Mouse (Mus musculus) stomach, embryonic 14.5 days (tissue): ENCODE data around the gene Mast4. TPM values are rescaled to one million over a fixed set of nuclear protein-coding genes. Genes with fewer than 3 reads are reported as not detected.

Experiments
- ATAC-seq: fragments of 200-750 bp; cut with Nextera tagmentation; 2 replicates; pipeline ENCODE4 v1.8.0; 2017; ENCODE audit warnings: low read depth, moderate TSS enrichment; ENCODE audit not compliant: insufficient number of reproducible peaks, insufficient read depth, low FRiP score
- H3K27ac ChIP-seq: fragments of 300-500 bp; sonication (generic); 2 replicates; pipeline ENCODE4 v1.5.1; 2014; ENCODE audit warnings: mild to moderate bottlenecking, low read length, moderate library complexity, mixed read lengths
- H3K27me3 ChIP-seq: fragments of 300-500 bp; sonication (generic); 2 replicates; pipeline ENCODE4 v1.6.1; 2014; ENCODE audit warnings: low read length, control low read depth, mixed read lengths; ENCODE audit not compliant: control insufficient read depth, insufficient read depth
- H3K36me3 ChIP-seq: fragments of 300-500 bp; sonication (generic); 2 replicates; pipeline ENCODE4 v1.6.1; 2014; ENCODE audit warnings: mild to moderate bottlenecking, control low read depth, low read length, moderate library complexity, mixed read lengths; ENCODE audit not compliant: control insufficient read depth, insufficient read depth
- H3K4me1 ChIP-seq: fragments of 300-500 bp; sonication (generic); 2 replicates; pipeline ENCODE4 v1.6.1; 2014; ENCODE audit warnings: low read length, control low read depth, mixed read lengths; ENCODE audit not compliant: control insufficient read depth, insufficient read depth
- H3K4me2 ChIP-seq: fragments of 300-500 bp; sonication (generic); replicated peaks from 2 replicates; pipeline ENCODE4 v1.6.1; 2014; ENCODE audit warnings: low read depth, low read length, control low read depth
- H3K4me3 ChIP-seq: fragments of 300-500 bp; sonication (generic); 2 replicates; pipeline ENCODE4 v1.5.1; 2014; ENCODE audit warnings: low read depth, low read length, control low read depth
- H3K9ac ChIP-seq: fragments of 300-500 bp; sonication (generic); replicated peaks from 2 replicates; pipeline ENCODE4 v1.6.1; 2014; ENCODE audit warnings: low read depth, mild to moderate bottlenecking, control low read depth, low read length, moderate library complexity, mixed read lengths
- H3K9me3 ChIP-seq: fragments of 300-500 bp; sonication (generic); 2 replicates; pipeline ENCODE4 v1.6.1; 2016; ENCODE audit warnings: low read depth, low read length, control low read depth; ENCODE audit not compliant: control insufficient read depth
- WGBS: fragments of 180-500 bp; shearing (Covaris S2); extraction: QIAGEN DNeasy Blood & Tissue Kit; methylation state at CpG from one replicate; pipeline ENCODE4 v1.1.7; 2014; 5-methylcytosine and 5-hydroxymethylcytosine counted together
- polyA plus RNA-seq: library from polyadenylated mRNA; unstranded; fragments of >200 nt; fragmentation: Nextera tagmentation; extraction: Ambion mirVana; gene quantifications from 2 replicates; pipeline ENCODE4 v1.2.1, GENCODE M21; 2014

Gene Mast4
- polyA plus RNA-seq, 1 experiment from 2014 or later, result 48.0 TPM

DNA sequence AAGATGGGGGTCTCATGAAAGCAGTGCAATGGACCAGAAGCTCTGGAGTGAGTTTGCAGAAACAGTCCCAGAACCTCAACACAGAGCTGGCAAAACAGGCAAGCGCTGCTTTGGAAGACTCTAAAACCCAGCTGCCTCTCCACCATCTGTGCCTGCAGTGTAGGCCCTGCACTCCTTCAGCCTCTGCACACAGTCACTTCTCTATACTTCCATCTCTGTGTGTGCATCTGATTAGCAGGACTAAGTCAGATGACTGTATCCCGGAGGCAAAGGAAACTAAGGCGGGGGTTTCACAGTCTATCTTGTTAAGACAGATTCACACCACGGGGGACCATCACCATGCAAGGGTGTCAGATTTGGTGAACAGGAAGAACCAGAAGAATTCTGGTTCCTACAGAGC lies 6.7 kb upstream of the Mast4 start:
- Histone ChIP-seq H3K4me2 (no peak overlapping the region), H3K27ac (no peak overlapping the region), H3K4me3 (no peak overlapping the region), H3K27me3 (no peaks in the 10 kb centered on the region), H3K9ac (no peak overlapping the region), H3K9me3 (no peaks in the 10 kb centered on the region), H3K4me1 (no peaks in the 10 kb centered on the region), H3K36me3 (no peaks in the 10 kb centered on the region)
- 88% methylated on average over 4 of the region's 4 CpGs for WGBS
- no peak for ATAC-seq

DNA sequence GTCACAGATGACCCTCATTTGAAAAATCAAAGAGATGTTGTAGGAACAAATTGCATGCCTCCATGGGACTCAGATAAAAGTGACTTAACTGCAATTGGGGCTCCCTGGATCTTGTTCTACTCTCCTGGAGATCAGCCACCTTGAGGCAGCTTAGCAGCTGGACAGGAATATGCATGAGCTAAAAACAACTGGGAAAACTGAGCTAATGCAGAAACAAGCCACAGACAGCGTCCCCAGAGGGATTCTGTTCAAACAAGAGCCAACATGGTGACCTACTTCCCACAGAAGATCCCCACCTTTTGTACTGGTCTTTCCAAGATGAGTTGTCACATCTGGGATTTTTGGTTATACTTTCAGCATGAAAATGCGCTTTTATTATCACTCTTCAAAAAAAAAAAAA lies 4.3 kb upstream of the Mast4 start:
- H3K4me2 ChIP-seq, result no peak overlapping the region
- H3K4me3 ChIP-seq, result no peak overlapping the region
- 64% methylated on average over 2 of the region's 2 CpGs for WGBS
- no peak overlapping the region for H3K9ac ChIP-seq
- H3K27me3 ChIP-seq, result no peaks in the 10 kb centered on the region
- no peak overlapping the region for H3K27ac ChIP-seq
- H3K9me3 ChIP-seq, result no peaks in the 10 kb centered on the region
- ATAC-seq, result no peak
- H3K36me3 ChIP-seq, result no peaks in the 10 kb centered on the region
- peaks cover 8% of the 10 kb centered on the region; the same call in 1 of the 2 replicates for H3K4me1 ChIP-seq

GRCm38 (mm10) chr13:103336237-103336636 lies 1.9 kb upstream of the Mast4 start:
- Histone ChIP-seq H3K36me3 (no peaks in the 10 kb centered on the region), H3K9ac (no peak overlapping the region), H3K27me3 (0 out of 2 replicates have a peak, but pooled peaks cover 4% of the 10 kb centered on the region), H3K27ac (no peak overlapping the region), H3K9me3 (no peaks in the 10 kb centered on the region), H3K4me3 (no peak overlapping the region), H3K4me1 (peaks cover 8% of the 10 kb centered on the region; the same call in 1 of the 2 replicates), H3K4me2 (no peak overlapping the region)
- ATAC-seq, result no peak
- WGBS, result 48% methylated on average over 5 of the region's 5 CpGs

DNA sequence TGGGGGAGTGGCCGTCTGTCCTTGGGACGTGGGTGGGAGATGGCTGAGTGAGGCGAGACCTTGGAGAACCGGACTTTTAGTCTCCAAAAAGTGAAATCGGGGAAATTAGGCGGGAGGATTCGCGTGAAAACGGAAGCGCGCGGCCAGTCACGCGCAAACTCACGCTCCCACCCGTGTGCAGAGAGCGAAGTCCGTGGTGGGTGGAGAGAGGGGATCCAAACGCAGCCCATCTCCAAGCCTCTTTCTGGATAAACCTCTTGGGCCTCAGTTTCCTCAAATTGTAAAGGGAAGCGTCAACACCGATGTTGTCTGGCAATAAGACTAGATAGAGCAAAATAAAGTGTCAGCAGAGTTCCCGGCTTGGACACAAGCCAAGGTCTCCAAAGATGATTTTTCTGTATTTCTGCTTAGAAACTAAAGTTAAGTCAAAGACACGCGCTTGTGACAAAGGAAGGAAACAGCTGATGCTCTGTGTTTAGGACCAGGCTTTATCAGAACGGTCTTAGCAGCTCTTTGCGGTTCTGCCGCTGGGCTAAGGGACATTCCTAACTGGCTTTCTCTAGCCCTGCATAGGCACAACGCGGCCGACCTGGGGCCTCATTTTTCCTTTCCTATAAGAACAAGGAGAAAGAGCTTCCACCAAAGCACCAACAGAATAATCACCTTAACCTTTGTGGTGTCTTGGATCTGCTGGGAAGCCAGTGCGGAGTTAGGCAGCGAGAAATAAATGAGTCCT lies 594 bp upstream of the Mast4 start:
- no peak for ATAC-seq
- Histone ChIP-seq H3K27ac (no peak overlapping the region), H3K9ac (peak overlapping the region; percentile 48; the same call in 1 of the 2 replicates), H3K27me3 (0 out of 2 replicates have a peak, but pooled peaks cover 4% of the 10 kb centered on the region), H3K9me3 (no peaks in the 10 kb centered on the region), H3K4me2 (peak overlapping the region; percentile 88), H3K36me3 (no peaks in the 10 kb centered on the region), H3K4me3 (peak overlapping the region; percentile 76), H3K4me1 (peaks cover 8% of the 10 kb centered on the region; the same call in 1 of the 2 replicates)
- WGBS, result 2% methylated on average over 32 of the region's 32 CpGs

- Histone ChIP-seq H3K27ac (no peak overlapping the region), H3K36me3 (no peaks in the 10 kb centered on the region), H3K4me1 (peaks cover 8% of the 10 kb centered on the region; the same call in 1 of the 2 replicates), H3K9me3 (no peaks in the 10 kb centered on the region), H3K4me2 (peak overlapping the region; percentile 88), H3K9ac (peak overlapping the region; percentile 48), H3K27me3 (0 out of 2 replicates have a peak, but pooled peaks cover 4% of the 10 kb centered on the region), H3K4me3 (peak overlapping the region; percentile 76)
- under 1% methylated on average over 66 of the region's 74 CpGs for WGBS
- peak; percentile 51 for ATAC-seq
These were observed 501 bp downstream of the Mast4 start for GRCm38 (mm10) chr13:103333601-103334391.

- no peaks in the 10 kb centered on the region for H3K9me3 ChIP-seq
- H3K27me3 ChIP-seq, result 0 out of 2 replicates have a peak, but pooled peaks cover 4% of the 10 kb centered on the region
- 3% methylated on average over 17 of the region's 17 CpGs for WGBS
- H3K36me3 ChIP-seq, result no peaks in the 10 kb centered on the region
- no peak for ATAC-seq
- H3K4me1 ChIP-seq, result peaks cover 8% of the 10 kb centered on the region; the same call in 1 of the 2 replicates
- peak overlapping the region; percentile 76 for H3K4me3 ChIP-seq
- H3K9ac ChIP-seq, result no peak overlapping the region
- H3K27ac ChIP-seq, result no peak overlapping the region
- peak overlapping the region; percentile 88 for H3K4me2 ChIP-seq
These were observed 1.1 kb downstream of the Mast4 start for GRCm38 (mm10) chr13:103333153-103333552.

- H3K4me2 ChIP-seq, result peak overlapping the region; percentile 88
- 12% methylated on average over 9 of the region's 9 CpGs for WGBS
- H3K4me3 ChIP-seq, result peak overlapping the region; percentile 76
- peaks cover 9% of the 10 kb centered on the region; the same call in 1 of the 2 replicates for H3K4me1 ChIP-seq
- ATAC-seq, result no peak
- no peak overlapping the region for H3K27ac ChIP-seq
- H3K27me3 ChIP-seq, result 0 out of 2 replicates have a peak, but pooled peaks cover 4% of the 10 kb centered on the region
- H3K36me3 ChIP-seq, result no peaks in the 10 kb centered on the region
- H3K9me3 ChIP-seq, result no peaks in the 10 kb centered on the region
- H3K9ac ChIP-seq, result no peak overlapping the region
These were observed 1.6 kb downstream of the Mast4 start for GRCm38 (mm10) chr13:103332731-103333130.

DNA sequence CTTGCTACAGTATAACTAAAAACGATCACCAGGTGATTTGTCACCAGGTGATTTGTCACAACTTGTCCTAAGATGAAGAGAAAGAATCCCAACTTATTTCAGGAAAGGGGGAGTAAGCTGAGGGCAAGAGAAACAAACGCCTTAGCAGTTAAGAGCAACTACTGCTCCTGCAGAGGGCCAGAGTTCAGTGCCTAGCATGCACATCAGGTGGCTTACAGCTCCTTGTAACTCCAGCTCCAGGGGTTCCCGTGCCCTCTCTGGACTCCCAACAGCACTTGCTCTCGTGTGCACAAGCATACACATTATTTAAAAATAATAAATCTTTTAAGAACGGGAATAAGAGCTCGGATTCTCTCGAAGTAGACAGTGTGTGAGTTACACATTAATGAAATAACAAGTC lies 3.2 kb downstream of the Mast4 start:
- 44% methylated on average over 7 of the region's 7 CpGs for WGBS
- Histone ChIP-seq H3K27me3 (0 out of 2 replicates have a peak, but pooled peaks cover 4% of the 10 kb centered on the region), H3K9ac (no peak overlapping the region), H3K9me3 (no peaks in the 10 kb centered on the region), H3K36me3 (no peaks in the 10 kb centered on the region), H3K4me1 (peaks cover 13% of the 10 kb centered on the region; the same call in 1 of the 2 replicates), H3K4me3 (no peak overlapping the region), H3K4me2 (no peak overlapping the region), H3K27ac (no peak overlapping the region)
- no peak for ATAC-seq
